Mouse (Mus musculus): ENCODE data around the gene Btbd17.
A peak's percentile ranks its signal among the peaks of the same experiment; 100 is the strongest.

Btbd17 gene

GRCm38 (mm10) chr11:114802540-114803267, 7.0 kb upstream of the Btbd17 start:
- no peak for DNase-seq (ENCODE audit: low spot score)

- no peak for DNase-seq (ENCODE audit: low spot score)
These were observed 6.2 kb upstream of the Btbd17 start for GRCm38 (mm10) chr11:114801906-114802305.

- no peak for DNase-seq (ENCODE audit: low spot score)
These were observed 2.9 kb upstream of the Btbd17 start, which contains the start of gene Gpr142 for GRCm38 (mm10) chr11:114798624-114799023. Gene Gpr142, plus strand, starts transcription at chr11:114798924.

- no peak for DNase-seq (ENCODE audit: low spot score)
These were observed 2.2 kb upstream of the Btbd17 start for GRCm38 (mm10) chr11:114797981-114798380.

DNA sequence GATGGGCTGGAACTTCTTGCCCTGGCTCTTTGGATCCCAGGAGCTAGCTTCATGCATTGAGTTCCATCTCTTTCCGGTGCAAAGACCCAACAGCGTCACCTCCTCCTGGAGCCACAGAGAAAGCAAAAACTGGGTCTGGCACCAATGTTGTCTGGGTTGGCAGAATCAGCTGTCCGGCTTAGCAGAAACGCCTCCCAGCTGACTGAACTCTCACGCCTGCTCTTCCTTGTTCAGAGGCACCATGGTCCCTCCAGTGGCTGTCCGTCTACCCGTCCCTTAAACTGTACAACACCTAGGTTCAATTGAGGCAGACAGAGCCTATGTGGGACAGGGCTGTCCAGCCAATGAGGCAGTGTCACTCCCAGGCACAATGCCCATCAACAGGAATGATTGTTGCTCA, 1.4 kb upstream of the Btbd17 start:
- DNase-seq (ENCODE audit: low spot score): no peak

GRCm38 (mm10) chr11:114795231-114795746, 456 bp downstream of the Btbd17 start:
- no peak for DNase-seq (ENCODE audit: low spot score)

DNA sequence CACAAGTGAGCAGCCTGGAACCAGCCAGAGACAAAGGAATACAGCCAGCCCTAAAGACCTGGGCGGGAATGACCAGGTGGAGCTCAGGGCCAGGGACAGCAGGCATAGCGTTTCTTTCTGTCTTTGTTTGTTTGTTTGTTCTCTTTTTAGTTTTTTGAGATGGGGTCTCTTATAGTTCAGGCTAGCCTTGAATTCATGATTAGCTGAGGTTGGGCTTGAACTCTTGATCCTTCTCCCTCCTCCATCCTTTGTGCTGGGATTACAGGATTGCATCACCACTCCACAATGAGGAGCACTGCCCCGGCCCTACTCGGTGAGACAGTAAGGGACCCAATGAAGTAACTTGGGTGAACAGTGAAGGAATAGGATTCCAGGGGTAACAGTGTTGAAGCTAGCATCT, 1.1 kb downstream of the Btbd17 start:
- DNase-seq (ENCODE audit: low spot score): no peak

DNA sequence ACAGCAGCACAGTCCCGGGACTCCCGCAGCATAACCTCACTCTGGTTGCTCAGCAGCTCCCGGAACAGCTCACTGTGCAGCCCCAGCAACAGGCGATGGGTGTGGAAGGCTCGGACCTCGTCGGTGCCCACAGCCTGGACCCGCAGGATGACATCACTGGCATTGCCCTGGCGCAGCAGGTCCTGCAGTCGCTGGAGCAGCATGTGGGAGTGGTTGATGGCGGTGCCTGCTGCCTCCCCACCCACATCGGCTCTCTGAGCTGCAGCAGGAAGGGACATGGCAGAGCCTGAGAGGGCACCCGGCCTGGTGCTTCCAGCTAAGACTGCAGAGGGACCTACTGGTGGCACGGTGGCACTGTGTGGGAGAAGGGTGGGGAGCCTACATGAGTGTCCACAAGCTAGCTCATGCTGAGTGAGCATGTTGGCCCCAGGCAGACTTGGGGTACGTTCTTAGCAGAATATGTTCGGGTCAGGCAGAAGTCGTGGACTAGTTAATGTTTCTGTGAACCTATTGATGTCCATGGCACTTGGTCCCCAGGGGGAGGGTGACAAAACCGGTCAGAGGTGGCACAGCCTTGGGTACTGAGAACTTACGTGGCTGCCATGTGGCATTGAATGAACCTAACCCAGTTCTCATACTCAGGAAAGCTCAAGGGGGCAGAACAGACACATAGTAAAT, 1.7 kb downstream of the Btbd17 start:
- DNase-seq (ENCODE audit: low spot score): peak; percentile 14

DNA sequence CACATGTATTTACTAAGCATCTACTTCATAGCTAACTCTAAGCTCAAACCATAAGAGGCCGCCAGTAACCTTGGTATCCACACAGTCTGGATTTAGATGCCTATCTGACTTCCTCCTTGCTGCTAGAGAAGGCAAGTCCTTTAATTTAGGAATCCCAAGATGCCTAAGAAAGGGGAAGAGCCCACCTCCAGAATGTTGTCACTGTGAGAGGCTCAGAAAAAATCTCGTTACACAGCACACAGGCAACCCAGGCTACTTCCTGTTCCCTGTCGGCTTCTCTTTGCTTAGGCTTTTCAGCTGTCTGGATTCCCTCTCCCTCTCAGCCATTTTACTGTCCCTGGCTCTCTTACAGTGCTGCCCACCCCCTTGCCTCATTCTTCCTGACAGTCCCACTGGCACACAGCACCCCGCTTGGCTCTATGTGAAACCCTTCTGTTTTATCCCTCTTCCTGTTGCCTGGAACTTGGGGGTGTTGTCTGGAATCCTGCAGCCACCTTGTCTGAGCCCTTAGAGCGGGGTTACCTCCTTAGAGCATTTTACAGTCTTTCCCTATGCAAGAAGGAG, 2.7 kb downstream of the Btbd17 start:
- DNase-seq (ENCODE audit: low spot score): no peak

DNA sequence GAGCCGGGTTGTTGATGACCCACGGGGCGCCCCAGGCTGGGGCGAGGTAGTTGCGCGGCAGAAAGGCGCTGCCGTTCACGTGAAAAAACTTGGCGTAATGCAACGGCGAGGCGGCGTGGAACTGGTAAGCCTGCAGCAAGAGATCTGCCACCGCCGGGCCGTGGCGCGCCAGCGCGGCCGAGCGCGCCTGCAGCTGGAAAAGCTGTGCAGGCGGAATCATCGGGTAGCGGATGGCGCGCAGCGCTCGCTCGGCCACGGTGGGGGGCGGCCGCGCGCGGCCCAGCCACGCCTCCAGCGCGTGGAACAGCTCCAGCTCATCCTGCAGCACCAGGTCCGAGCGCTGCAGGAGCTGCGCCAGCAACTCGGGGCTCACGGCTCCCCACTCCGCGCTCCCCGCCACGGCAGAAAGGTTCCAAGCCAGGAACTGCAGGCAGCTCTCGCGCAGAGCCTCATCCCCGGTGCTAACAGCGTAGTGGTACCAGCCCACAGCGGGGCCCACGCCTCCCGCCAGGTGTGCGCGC, 3.8 kb downstream of the Btbd17 start:
- no peak for DNase-seq (ENCODE audit: low spot score)

DNA sequence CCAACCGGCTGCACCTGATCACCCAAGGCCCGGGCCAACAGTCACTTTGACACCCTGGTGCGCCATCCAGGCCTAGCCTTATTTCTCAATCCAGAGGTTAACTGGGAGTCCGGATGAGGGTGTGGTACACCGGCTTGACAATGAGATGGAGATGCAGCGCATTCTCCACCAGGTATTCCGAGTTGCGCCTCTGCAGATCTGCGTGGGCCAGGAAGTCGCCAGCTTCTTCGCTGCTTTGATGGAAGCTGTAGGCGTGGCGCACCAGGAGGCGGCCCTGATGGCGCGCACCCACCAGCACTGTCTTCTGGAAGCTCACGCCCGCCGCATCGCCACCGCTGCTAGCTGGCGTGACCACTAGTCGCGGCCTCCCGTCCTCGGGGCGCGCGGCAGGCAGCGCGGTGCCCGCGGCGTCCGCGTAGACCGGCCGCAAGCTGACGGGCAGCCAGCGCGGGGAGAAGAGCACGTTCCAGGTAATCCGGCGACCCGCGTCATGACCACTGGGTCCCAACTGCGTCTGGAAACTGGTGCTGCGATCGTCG, 4.3 kb downstream of the Btbd17 start:
- no peak for DNase-seq (ENCODE audit: low spot score)

DNA sequence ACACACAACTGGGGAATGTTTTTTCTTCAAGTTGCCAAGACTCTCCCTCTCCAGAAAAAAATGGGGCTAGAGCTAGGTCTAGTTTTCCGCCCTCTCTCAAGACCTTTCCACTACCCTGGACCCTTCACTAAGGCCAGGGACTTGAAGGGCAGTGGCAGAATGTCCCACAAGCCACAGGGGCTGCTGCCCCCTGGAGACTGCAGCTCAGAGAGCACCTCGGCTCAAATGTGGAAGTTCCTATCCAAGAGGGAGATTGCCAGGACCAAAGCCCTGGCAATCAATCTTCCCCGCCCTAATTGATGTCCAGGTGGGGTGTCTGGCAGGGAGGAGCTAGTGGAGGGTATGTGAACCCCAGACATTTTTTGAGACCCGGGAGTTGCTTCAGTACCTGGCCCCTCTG, 4.9 kb downstream of the Btbd17 start:
- DNase-seq (ENCODE audit: low spot score): no peak

DNA sequence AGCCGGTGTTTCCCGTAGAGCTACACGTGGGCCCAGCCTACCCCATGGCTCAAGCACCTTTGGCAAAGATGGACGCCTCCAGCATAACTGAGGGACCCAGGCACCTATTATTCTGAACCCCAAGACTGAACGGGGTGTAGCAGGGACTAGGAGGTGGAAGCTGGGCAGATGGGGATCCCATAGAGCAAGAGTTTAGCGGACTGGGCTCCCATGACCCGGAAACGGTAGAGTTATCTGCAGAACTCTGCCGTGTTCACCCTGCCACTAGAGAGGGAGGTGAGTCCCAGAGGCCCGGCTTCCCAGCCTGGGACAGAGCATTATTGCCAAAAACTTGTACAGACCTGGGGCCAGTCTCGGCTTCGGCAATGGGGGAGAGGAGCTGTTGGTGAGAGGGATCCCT, 5.6 kb downstream of the Btbd17 start:
- no peak for DNase-seq (ENCODE audit: low spot score)

- DNase-seq (ENCODE audit: low spot score): no peak
These were observed 6.0 kb downstream of the Btbd17 start for GRCm38 (mm10) chr11:114789716-114790115.

DNA sequence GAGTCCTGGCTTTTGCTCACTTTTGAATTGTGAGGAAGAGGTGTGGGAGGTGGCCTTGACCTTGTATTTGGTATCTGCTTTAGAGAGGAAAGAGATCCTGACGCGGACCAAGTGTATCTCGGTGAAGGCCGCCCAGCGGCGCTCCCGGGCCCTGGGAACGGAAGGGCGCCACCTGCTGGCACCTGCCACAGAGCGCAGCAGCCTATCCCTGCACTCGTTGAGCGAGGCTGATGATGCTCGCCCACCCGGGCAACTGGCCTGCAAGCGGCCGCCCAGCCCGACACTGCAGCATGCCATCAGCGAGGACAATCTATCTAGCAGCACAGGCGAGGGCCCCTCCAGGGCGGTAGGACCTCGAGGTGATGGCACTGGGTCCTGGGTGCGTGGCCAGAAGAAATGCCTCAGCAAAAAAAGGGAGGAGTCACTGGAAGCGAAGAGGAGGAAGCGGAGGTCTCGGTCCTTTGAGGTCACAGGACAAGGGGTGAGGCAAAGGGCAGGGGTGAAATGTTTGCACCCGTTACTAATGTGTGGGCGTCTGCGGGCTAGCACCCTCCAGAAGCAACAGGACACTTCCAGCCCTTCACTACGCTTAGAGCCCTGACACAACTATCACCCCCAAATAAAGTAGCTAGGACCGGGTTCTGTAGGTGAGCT, 6.6 kb downstream of the Btbd17 start:
- DNase-seq (ENCODE audit: low spot score): peak; percentile 31

DNA sequence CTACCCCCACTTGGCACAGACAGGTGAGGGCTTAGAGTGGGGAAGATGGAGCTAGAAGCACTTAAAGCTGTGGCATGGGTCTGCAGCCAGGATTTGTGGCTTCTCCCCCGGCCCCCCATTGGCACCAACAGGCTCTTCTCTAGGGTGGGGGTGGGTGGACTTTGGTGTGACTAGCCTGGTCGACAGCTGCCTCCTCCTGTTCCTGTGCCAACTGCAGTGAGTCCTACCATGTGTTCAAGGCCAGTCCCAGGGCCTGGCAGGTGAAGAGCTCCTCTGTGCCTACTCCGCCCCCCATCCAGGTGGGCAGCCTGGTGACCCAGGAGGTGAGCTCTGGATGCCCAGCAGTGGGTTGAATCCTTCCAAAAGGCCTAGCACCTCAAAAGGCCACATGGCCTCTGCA, 8.1 kb downstream of the Btbd17 start:
- DNase-seq (ENCODE audit: low spot score): no peak

DNA sequence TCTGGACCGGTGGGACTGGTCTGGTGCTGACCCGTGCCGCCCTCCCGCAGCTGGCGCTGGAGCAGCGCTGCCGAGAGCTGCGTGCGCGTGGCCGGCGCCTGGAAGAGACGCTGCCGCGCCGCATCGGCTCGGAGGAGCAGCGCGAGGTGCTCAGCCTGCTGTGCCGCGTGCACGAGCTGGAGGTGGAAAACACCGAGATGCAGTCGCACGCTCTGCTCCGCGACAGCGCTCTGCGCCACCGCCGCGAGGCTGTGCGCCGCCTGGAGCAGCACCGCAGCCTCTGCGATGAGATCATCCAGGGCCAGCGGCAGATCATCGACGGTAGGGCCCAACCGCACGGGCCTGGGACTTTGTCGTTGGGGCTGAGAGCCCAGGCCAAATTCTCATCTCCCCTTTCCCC, 9.4 kb downstream of the Btbd17 start:
- no peak for DNase-seq (ENCODE audit: low spot score)

- no peak for DNase-seq (ENCODE audit: low spot score)
These were observed 9.9 kb downstream of the Btbd17 start for GRCm38 (mm10) chr11:114785892-114786291.

GRCm38 (mm10) chr11:114780076-114780475, 15.7 kb downstream of the Btbd17 start:
- DNase-seq (ENCODE audit: low spot score): no peak

DNA sequence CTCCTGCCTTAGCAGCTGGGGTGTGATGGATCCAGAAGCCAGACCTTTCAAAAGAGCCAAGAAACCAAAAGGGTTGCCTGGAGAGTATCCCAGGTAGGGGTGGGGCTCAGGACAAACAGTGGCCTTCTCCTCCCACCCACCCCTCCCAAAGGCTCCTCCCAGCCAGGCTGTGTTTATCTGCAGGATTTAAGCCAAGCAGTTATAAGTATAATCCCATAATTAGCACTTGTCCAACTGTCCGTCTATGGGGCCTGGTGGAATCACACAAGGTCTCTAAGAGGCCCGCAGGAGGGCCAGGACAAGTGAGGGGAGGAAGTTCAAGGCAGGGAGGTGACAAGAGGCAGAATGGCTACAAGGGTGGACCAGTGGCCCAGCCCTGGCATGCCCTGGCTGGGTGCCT, 23.8 kb downstream of the Btbd17 start:
- DNase-seq (ENCODE audit: low spot score): no peak

DNA sequence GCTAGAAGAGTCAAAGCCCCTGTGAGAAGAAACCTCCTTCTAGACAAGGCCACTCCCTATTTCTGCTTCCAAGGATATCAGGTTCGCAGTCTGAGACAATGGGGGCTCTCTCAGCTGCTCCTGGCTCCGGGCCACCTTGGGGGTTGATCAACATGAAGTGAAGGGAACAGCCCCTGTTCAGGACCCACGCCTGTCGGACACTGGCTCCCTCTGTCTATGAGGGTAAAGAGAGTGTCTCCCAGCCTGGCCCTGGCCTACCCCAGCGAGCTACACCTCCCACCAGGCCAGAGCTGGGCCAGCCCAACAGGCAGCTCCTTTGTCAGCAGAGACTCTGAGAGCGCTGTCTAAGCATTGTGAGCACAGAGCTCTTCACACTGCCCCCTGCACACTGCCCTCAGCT, 25.8 kb downstream of the Btbd17 start:
- no peak for DNase-seq (ENCODE audit: low spot score)

All from MN1 (cell line).